Mouse (Mus musculus) midbrain, embryonic 13.5 days (tissue): Measurements from ENCODE around the gene Gzme. TPM values are rescaled to one million over a fixed set of nuclear protein-coding genes. Genes with fewer than 3 reads are reported as not detected.
"Not testable (repeated sequence)": the region's sequence is repeated elsewhere in the genome, so short reads cannot be mapped to it uniquely, and the experiment has no call there.

ENCODE experiments used
- ATAC-seq: fragments of 200-750 bp; cut with Nextera tagmentation; 2 replicates; pipeline ENCODE4 v1.8.0; 2017; ENCODE audit warnings: mild to moderate bottlenecking, moderate TSS enrichment, moderate library complexity
- H3K27ac ChIP-seq: fragments of 300-500 bp; sonication (generic); 2 replicates; pipeline ENCODE4 v1.5.1; 2015; ENCODE audit warnings: inconsistent platforms, mild to moderate bottlenecking, moderate library complexity
- H3K27me3 ChIP-seq: fragments of 300-500 bp; sonication (generic); 2 replicates; pipeline ENCODE4 v1.6.1; 2015; ENCODE audit warnings: mild to moderate bottlenecking, inconsistent platforms
- H3K36me3 ChIP-seq: fragments of 300-500 bp; sonication (generic); 2 replicates; pipeline ENCODE4 v1.6.1; 2015; ENCODE audit warnings: mild to moderate bottlenecking, inconsistent platforms
- H3K4me1 ChIP-seq: fragments of 300-500 bp; sonication (generic); replicated peaks from 2 replicates; pipeline ENCODE4 v1.6.1; 2015; ENCODE audit warnings: inconsistent platforms
- H3K4me2 ChIP-seq: fragments of 300-500 bp; sonication (generic); replicated peaks from 2 replicates; pipeline ENCODE4 v1.6.1; 2015; ENCODE audit warnings: moderate library complexity, mild to moderate bottlenecking, inconsistent platforms
- H3K4me3 ChIP-seq: fragments of 300-500 bp; sonication (generic); replicated peaks from 2 replicates; pipeline ENCODE4 v1.5.1; 2015; ENCODE audit warnings: mild to moderate bottlenecking, inconsistent platforms
- H3K9ac ChIP-seq: fragments of 300-500 bp; sonication (generic); replicated peaks from 2 replicates; pipeline ENCODE4 v1.6.1; 2015; ENCODE audit warnings: mild to moderate bottlenecking, inconsistent platforms
- H3K9me3 ChIP-seq: fragments of 300-500 bp; sonication (generic); 2 replicates; pipeline ENCODE4 v1.6.1; 2016; ENCODE audit warnings: mild to moderate bottlenecking, inconsistent platforms
- WGBS: fragments of 180-500 bp; shearing (Covaris S2); methylation state at CpG from one replicate; pipeline ENCODE4 v1.1.7; 2015; 5-methylcytosine and 5-hydroxymethylcytosine counted together
- polyA plus RNA-seq: library from polyadenylated mRNA; unstranded; fragments of >200 nt; fragmentation: Nextera tagmentation; extraction: Ambion mirVana; gene quantifications from 2 replicates; pipeline ENCODE4 v1.2.1, GENCODE M21; 2015

The Gzme gene
- not detected in 2 replicates for polyA plus RNA-seq

DNA sequence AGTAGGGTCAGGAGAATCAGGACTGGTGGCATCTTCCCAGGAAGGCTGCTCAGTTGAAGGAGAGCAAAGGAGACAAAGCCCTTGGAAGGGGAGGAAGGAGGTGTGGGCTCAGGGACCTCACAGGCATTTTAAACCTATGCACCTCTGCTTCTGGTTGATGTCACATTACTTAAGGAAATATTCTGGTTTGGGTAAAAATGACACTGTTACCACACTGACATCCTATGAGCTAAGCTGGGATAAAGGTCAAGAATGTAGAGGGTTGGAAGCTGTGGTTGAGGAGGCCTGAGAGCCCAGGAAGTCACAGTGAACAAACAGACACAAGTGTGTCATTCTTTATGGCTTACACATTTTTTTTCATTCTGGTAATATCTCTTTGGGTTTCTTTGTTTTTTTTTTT, at the start of gene Gzme:
Gene Gzme (minus strand): TSS at position 101 of the 400 bp plus-strand sequence.
- Histone ChIP-seq H3K4me2 (no peak within 1 kb of the TSS), H3K27ac (no peak within 1 kb of the TSS), H3K9ac (no peak within 1 kb of the TSS), H3K36me3 (no peaks in the 10 kb centered on the region), H3K4me1 (no peaks in the 10 kb centered on the region), H3K27me3 (no peaks in the 10 kb centered on the region), H3K4me3 (no peak within 1 kb of the TSS), H3K9me3 (no peaks in the 10 kb centered on the region)
- ATAC-seq: no peak

GRCm38 (mm10) chr14:56168009-56168408, 47.6 kb upstream of the Gzme start:
- ATAC-seq: no peak
- Histone ChIP-seq H3K4me1 (no peaks in the 10 kb centered on the region), H3K36me3 (no peaks in the 10 kb centered on the region), H3K9ac (no peak overlapping the region), H3K4me2 (no peak overlapping the region), H3K9me3 (no peaks in the 10 kb centered on the region), H3K27me3 (no peaks in the 10 kb centered on the region), H3K27ac (no peak overlapping the region), H3K4me3 (no peak overlapping the region)
- WGBS: 86% methylated on average over 6 of the region's 6 CpGs

DNA sequence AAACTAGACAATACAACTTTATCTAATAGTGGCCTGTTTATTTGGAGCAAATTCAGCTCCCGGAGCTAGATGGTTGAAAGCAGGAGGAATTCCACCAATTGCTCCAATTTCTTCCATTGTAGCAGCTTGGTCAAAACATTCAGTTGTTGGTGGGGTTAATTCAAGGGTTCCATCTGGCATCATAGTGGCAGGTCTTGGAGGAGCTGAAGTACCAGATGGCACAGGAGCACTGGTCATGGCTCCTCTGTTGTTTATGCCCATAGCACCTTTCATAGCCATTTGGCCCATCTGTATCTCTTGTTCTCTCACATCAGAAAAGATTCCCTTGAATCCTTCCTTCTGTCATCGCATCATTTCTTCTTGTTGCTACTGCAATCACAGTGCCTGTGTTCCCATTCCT, 41.7 kb upstream of the Gzme start:
- 89% methylated on average over 2 of the region's 2 CpGs for WGBS
- no peak overlapping the region for H3K4me3 ChIP-seq
- H3K9me3 ChIP-seq: no peaks in the 10 kb centered on the region
- no peak overlapping the region for H3K27ac ChIP-seq
- H3K4me2 ChIP-seq: no peak overlapping the region
- ATAC-seq: no peak
- H3K36me3 ChIP-seq: no peaks in the 10 kb centered on the region
- no peaks in the 10 kb centered on the region for H3K27me3 ChIP-seq
- H3K4me1 ChIP-seq: no peaks in the 10 kb centered on the region
- H3K9ac ChIP-seq: no peak overlapping the region

DNA sequence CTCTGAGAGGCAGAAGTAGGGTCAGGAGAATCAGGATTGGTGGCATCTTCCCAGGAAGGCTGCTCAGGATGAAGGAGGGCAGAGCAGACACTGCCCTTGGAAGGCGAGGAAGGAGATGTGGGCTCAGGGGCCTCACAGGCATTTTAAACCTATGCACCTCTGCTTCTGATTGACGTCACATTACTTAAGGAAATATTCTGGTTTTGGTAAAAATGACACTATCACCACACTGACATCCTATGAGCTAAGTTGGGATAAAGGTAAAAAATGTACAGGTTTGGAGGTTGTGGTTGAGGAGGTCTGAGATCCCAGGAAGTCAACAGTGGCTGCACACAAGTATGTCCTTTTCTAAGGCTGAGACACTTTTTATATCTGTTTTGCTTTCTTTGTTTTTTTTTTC, 39.1 kb upstream of the Gzme start, which contains the start of gene Gzmg:
Gene Gzmg (minus strand): TSS at position 101 of the 400 bp plus-strand sequence.
- not testable (repeated sequence) for H3K27me3 ChIP-seq, H3K4me1 ChIP-seq, H3K27ac ChIP-seq, H3K4me3 ChIP-seq, H3K9ac ChIP-seq, ATAC-seq, H3K9me3 ChIP-seq, H3K4me2 ChIP-seq, H3K36me3 ChIP-seq
- 89% methylated on average over 2 of the region's 2 CpGs for WGBS

DNA sequence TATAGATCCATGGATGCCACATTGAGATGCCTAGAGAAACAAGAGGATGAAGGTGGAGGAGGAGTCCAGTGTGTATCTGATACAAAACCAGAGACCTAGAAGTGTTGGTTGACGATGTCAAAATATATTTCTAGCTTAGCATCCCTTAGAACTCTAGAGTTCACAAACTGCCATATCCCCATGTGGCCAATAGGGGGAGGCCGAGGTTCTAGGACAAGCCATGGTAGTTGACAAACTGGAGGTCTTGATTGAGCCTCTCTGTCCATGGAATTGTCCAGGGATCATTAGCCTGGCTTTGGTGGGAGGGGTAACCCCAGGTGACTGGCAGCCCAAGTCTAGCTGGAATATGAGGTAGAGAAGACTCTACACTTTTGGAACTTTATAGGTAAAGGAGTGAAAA, 34.9 kb upstream of the Gzme start:
- Histone ChIP-seq H3K27ac (no peak overlapping the region), H3K4me2 (no peak overlapping the region), H3K27me3 (no peaks in the 10 kb centered on the region), H3K4me3 (no peak overlapping the region), H3K9me3 (no peaks in the 10 kb centered on the region), H3K4me1 (no peaks in the 10 kb centered on the region), H3K36me3 (no peaks in the 10 kb centered on the region), H3K9ac (no peak overlapping the region)
- no peak for ATAC-seq
- 69% methylated on average over 2 of the region's 2 CpGs for WGBS

GRCm38 (mm10) chr14:56133675-56134074, 13.2 kb upstream of the Gzme start:
- not testable (repeated sequence) for H3K4me3 ChIP-seq, H3K36me3 ChIP-seq, ATAC-seq, H3K9me3 ChIP-seq, H3K27ac ChIP-seq, H3K4me1 ChIP-seq, H3K9ac ChIP-seq, H3K27me3 ChIP-seq, H3K4me2 ChIP-seq
- WGBS: 75% methylated on average over 1 of the region's 1 CpGs

DNA sequence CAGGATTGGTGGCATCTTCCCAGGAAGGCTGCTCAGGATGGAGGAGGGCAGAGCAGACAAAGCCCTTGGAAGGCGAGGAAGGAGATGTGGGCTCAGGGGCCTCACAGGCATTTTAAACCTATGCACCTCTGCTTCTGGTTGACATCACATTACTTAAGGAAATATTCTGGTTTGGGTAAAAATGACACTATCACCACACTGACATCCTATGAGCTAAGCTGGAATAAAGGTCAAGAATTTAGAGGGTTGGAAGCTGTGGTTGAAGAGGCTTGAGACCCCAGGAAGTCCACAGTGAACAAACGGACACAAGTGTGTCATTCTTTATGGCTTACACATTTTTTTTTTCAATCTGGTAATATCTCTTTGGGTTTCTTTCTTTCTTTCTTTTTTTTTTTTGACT, 12.1 kb upstream of the Gzme start, which contains the start of gene Gzmd:
Gene Gzmd (minus strand): TSS at position 101 of the 400 bp plus-strand sequence.
- H3K27me3 ChIP-seq, H3K4me2 ChIP-seq, H3K27ac ChIP-seq, H3K4me3 ChIP-seq, H3K9ac ChIP-seq, ATAC-seq, H3K36me3 ChIP-seq, H3K4me1 ChIP-seq, H3K9me3 ChIP-seq: not testable (repeated sequence)
- 84% methylated on average over 2 of the region's 2 CpGs for WGBS

DNA sequence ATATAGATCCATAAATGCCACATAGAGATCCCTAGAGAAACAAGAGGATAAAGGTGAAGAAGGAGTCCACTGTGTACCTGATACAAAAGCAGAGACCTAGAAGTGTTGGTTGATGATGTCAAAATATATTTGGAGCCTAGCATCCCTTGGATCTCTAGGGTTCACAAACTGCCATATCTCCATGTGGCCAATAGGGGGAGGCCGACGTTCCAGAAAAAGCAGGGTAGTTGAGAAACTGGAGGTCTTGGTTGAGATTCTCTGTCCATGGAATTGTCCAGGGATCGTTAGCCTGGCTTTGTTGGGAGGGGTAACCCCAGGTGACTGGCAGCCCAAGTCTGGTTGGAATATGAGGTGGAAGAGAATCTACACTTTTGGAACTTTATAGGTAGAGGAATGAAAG, 7.9 kb upstream of the Gzme start:
- no peaks in the 10 kb centered on the region for H3K4me1 ChIP-seq
- no peak overlapping the region for H3K4me2 ChIP-seq
- H3K36me3 ChIP-seq: no peaks in the 10 kb centered on the region
- no peak for ATAC-seq
- no peaks in the 10 kb centered on the region for H3K27me3 ChIP-seq
- H3K9ac ChIP-seq: no peak overlapping the region
- H3K4me3 ChIP-seq: no peak overlapping the region
- no peak overlapping the region for H3K27ac ChIP-seq
- WGBS: 51% methylated on average over 3 of the region's 3 CpGs
- H3K9me3 ChIP-seq: no peaks in the 10 kb centered on the region

- Histone ChIP-seq H3K36me3 (no peaks in the 10 kb centered on the region), H3K9ac (no peak overlapping the region), H3K4me1 (no peaks in the 10 kb centered on the region), H3K27ac (no peak overlapping the region), H3K27me3 (no peaks in the 10 kb centered on the region), H3K9me3 (no peaks in the 10 kb centered on the region), H3K4me2 (no peak overlapping the region), H3K4me3 (no peak overlapping the region)
- ATAC-seq: no peak
- WGBS: 82% methylated on average over 3 of the region's 3 CpGs
Observed at GRCm38 (mm10) chr14:56123516-56123915, 3.1 kb upstream of the Gzme start.

DNA sequence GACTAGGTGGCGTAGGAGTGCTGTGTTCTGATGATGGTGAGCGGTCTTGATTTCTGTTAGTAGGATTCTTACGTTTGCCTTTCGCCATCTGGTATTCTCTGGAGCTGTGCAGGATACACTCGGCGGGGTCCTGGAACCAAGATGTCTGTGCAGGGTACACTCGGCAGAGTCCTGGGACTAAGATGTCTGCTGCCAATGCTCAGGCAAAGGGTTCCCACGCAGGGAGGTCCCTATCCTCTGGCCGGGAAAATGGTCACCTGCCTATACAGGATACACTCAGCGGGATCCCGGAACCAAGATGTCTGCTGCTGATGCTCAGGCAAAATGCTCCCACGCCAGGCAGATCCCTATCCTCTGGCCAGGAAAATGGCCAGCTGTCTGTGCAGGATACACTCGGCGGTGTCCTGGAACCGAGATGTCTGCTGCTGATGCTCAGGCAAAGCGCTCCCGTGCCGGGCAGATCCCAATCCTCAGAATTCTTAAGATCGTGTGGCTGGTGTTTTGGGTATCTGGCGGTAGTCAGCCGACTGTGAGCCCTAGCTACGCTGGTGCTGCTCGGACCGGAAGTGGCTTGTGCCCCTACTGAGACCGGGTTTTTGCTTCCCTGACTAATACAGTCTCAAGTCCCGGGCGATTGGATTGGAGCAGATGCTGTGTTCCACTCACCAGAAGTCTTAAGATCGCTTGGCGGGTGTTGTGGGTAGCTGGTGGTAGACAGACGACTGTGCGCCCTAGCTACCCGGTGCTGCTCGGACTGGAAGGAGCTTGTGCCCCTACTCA, 4.7 kb downstream of the Gzme start:
- H3K27ac ChIP-seq, H3K4me1 ChIP-seq, ATAC-seq, H3K4me2 ChIP-seq, H3K27me3 ChIP-seq, H3K36me3 ChIP-seq, H3K4me3 ChIP-seq, H3K9me3 ChIP-seq, H3K9ac ChIP-seq: not testable (repeated sequence)
- WGBS: 91% methylated on average over 33 of the region's 33 CpGs

DNA sequence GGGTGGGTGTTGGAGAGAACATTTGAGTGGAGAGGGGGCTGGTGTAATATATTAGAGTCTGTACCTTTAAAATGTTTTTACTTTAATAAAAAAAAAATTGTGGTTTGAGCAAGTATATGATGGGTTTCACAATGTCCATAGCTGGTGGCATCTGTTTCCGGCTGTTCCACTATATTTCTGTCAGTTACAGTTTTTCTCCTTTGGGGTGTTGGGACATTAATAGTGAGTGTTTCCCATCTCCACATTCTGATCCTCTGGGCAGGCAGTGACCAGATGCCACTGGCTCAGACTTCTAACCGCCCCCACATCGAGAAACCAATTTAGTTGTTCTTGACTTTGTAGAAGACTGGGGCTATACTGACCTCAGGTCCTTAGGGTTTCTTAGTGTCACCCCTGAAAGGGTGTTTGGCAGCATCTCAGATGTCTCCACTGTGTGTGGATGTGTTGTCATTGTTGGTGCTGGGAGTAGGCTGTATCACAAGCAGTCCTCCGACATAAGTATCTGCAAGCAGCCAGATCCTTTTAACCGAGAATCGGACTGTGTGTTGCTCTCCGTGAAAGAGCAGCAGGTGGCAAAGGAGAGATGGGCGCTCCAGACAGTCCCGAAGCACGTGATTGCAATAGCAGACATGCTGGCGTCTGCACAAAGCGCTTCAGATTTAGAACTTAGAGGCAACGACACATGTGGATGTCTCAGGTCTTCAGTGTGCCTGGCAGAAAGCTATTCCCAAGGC, 14.8 kb downstream of the Gzme start:
- Histone ChIP-seq H3K4me2 (no peak overlapping the region), H3K4me1 (no peaks in the 10 kb centered on the region), H3K4me3 (no peak overlapping the region), H3K36me3 (no peaks in the 10 kb centered on the region), H3K9ac (no peak overlapping the region), H3K27me3 (no peaks in the 10 kb centered on the region), H3K9me3 (no peaks in the 10 kb centered on the region), H3K27ac (no peak overlapping the region)
- WGBS: 87% methylated on average over 13 of the region's 13 CpGs
- no peak for ATAC-seq

- H3K27me3 ChIP-seq: no peaks in the 10 kb centered on the region
- ATAC-seq: no peak
- WGBS: 93% methylated on average over 5 of the region's 5 CpGs
Observed at GRCm38 (mm10) chr14:56105016-56105415, 15.4 kb downstream of the Gzme start.

More at GRCm38 (mm10) chr14:56105016-56105415, 15.4 kb downstream of the Gzme start:
- H3K4me2 ChIP-seq: no peak overlapping the region
- H3K4me3 ChIP-seq: no peak overlapping the region
- H3K4me1 ChIP-seq: no peaks in the 10 kb centered on the region
- no peaks in the 10 kb centered on the region for H3K9me3 ChIP-seq
- H3K27ac ChIP-seq: no peak overlapping the region
- no peaks in the 10 kb centered on the region for H3K36me3 ChIP-seq
- no peak overlapping the region for H3K9ac ChIP-seq
